Mouse (Mus musculus): ENCODE measurements around the gene Cfap70. TPM values are rescaled to one million over a fixed set of nuclear protein-coding genes. Genes with fewer than 3 reads are reported as not detected.

Gene Cfap70
- polyA plus RNA-seq, 1 experiment from 2014 or later = 3.7 TPM

DNA sequence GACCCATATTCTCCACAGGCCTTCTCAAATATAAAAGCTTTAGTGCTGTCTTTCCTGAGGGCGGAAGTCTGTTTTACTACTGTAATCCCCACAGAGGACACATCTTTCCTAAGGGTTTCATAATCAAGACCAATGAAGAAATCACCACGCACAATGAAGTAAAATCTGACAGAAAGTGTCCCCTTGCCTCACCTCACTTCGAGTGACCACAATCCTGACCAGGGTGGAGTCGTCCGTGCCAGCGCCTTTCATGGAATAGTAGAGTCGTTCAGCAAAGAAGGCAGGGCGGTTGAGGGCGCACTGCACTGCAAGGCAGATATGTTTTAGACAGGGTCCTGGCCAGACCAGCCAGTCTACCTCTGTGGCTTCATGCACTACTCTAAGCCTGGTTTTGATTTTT is 6.4 kb upstream of the Cfap70 start:
- H3K9ac ChIP-seq (replicated peaks; ENCODE audit: low read depth) = no peak overlapping the region
- ATAC-seq = no peak
- H3K4me2 ChIP-seq (replicated peaks; ENCODE audit: low read depth, low read length) = no peak overlapping the region
- H3K27me3 ChIP-seq (replicated peaks; ENCODE audit: insufficient read depth, low read length) = no peaks in the 10 kb centered on the region
- no peak overlapping the region for H3K4me3 ChIP-seq (ENCODE audit: low read depth, low read length)
- H3K9me3 ChIP-seq (ENCODE audit: low read length) = no peaks in the 10 kb centered on the region
- TF ChIP-seq CTCF (IDR thresholded peaks at IDR 0.05) (no peak), EP300 (IDR thresholded peaks at IDR 0.05) (no peak)
- H3K4me1 ChIP-seq (ENCODE audit: insufficient read depth, low read depth, low read length) = no peaks in the 10 kb centered on the region
- 85% methylated on average over 9 of the region's 9 CpGs for WGBS
- H3K27ac ChIP-seq (ENCODE audit: low read length) = no peak overlapping the region
- DNase-seq (ENCODE audit: low spot score) = no peak
- H3K36me3 ChIP-seq (ENCODE audit: insufficient read depth, low read length) = peaks cover 44% of the 10 kb centered on the region

DNA sequence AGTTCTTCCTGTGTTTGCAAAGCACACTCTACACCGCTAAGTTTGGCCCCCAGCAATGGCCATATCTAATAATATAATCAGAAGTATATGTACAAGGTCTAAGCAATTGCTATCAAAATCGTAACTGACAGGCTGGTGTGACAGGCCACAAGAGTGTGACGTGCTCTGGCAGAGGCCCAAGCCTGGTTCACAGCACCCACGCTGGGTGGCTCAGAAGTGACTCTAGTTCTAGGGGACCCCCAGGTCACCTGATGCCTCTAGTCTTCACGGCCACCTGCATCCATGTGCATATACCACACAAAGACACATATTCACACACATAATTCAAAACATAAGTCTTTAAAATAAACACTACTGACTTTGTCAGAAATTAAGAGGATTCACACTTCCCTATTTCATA is 903 bp upstream of the Cfap70 start:
- Histone ChIP-seq H3K4me1 (ENCODE audit: insufficient read depth, low read depth, low read length) (peaks cover 8% of the 10 kb centered on the region; the same call in 1 of the 2 replicates), H3K9ac (replicated peaks; ENCODE audit: low read depth) (no peak overlapping the region), H3K36me3 (ENCODE audit: insufficient read depth, low read length) (peaks cover 9% of the 10 kb centered on the region; the same call in 1 of the 2 replicates), H3K27me3 (replicated peaks; ENCODE audit: insufficient read depth, low read length) (no peaks in the 10 kb centered on the region), H3K27ac (ENCODE audit: low read length) (no peak overlapping the region), H3K4me2 (replicated peaks; ENCODE audit: low read depth, low read length) (no peak overlapping the region), H3K4me3 (ENCODE audit: low read depth, low read length) (no peak overlapping the region), H3K9me3 (ENCODE audit: low read length) (no peaks in the 10 kb centered on the region)
- WGBS = 87% methylated on average over 5 of the region's 5 CpGs
- no peak for DNase-seq (ENCODE audit: low spot score)
- no peak for TF ChIP-seq EP300 (IDR thresholded peaks at IDR 0.05)
- no peak for TF ChIP-seq CTCF (IDR thresholded peaks at IDR 0.05)
- no peak for ATAC-seq

DNA sequence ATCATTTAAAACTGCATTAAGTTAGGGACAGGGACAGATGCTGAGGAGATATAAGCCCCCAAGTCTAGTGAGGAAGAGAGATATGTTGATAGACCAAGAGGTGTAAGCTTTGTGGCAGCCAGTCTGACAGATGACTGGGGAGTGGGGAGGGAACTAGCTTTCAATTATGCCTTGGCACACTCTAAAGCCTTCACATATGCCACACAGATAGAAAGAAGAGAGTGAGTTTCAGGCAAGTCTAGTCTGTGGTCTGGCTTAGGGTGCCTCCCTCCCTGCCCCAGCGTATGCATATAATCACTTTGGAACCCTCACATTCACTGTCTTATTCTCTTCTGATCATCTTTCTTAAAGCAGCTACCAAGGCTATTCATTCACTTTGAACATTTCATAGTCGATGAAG is 724 bp downstream of the Cfap70 start:
- Histone ChIP-seq H3K4me2 (replicated peaks; ENCODE audit: low read depth, low read length) (peak overlapping the region; percentile 67), H3K9me3 (ENCODE audit: low read length) (no peaks in the 10 kb centered on the region), H3K27me3 (replicated peaks; ENCODE audit: insufficient read depth, low read length) (no peaks in the 10 kb centered on the region), H3K36me3 (ENCODE audit: insufficient read depth, low read length) (peaks cover 9% of the 10 kb centered on the region; the same call in 1 of the 2 replicates), H3K4me3 (ENCODE audit: low read depth, low read length) (peak overlapping the region; percentile 30), H3K27ac (ENCODE audit: low read length) (no peak overlapping the region), H3K4me1 (ENCODE audit: insufficient read depth, low read depth, low read length) (peaks cover 8% of the 10 kb centered on the region; the same call in 1 of the 2 replicates), H3K9ac (replicated peaks; ENCODE audit: low read depth) (no peak overlapping the region)
- TF ChIP-seq CTCF (IDR thresholded peaks at IDR 0.05) = no peak
- no peak for TF ChIP-seq EP300 (IDR thresholded peaks at IDR 0.05)
- no peak for DNase-seq (ENCODE audit: low spot score)
- WGBS = 15% methylated on average over 2 of the region's 2 CpGs
- no peak for ATAC-seq

DNA sequence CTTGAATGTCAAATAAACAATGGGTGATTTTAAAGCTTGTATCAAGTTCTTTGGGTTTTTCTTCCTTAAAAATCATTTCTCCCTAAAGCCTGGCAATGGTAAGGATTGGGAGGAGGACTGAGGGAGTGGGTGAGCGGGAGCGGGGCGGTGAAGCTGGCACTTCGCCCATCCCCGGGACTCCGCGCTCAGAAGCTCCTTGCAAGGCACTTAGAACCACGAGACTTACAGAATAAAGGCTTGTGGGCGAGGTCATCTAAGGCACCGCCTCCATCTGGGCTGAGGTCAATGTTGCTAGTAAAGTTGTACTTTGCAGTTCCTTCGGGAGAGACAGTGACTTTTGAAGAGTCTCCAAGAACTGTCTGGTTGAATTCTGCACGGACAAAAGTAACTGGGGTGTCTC is 4.8 kb downstream of the Cfap70 start:
- no peak overlapping the region for H3K27ac ChIP-seq (ENCODE audit: low read length)
- H3K4me1 ChIP-seq (ENCODE audit: insufficient read depth, low read depth, low read length) = peaks cover 8% of the 10 kb centered on the region; the same call in 1 of the 2 replicates
- WGBS = 28% methylated on average over 12 of the region's 12 CpGs
- no peak overlapping the region for H3K4me2 ChIP-seq (replicated peaks; ENCODE audit: low read depth, low read length)
- TF ChIP-seq EP300 (IDR thresholded peaks at IDR 0.05) (no peak), CTCF (IDR thresholded peaks at IDR 0.05) (no peak)
- no peaks in the 10 kb centered on the region for H3K36me3 ChIP-seq (ENCODE audit: insufficient read depth, low read length)
- H3K9ac ChIP-seq (replicated peaks; ENCODE audit: low read depth) = no peak overlapping the region
- H3K27me3 ChIP-seq (replicated peaks; ENCODE audit: insufficient read depth, low read length) = no peaks in the 10 kb centered on the region
- DNase-seq (ENCODE audit: low spot score) (no peak), ATAC-seq (peak; percentile 17; the same call in 1 of the 2 replicates)
- H3K4me3 ChIP-seq (ENCODE audit: low read depth, low read length) = no peak overlapping the region
- no peaks in the 10 kb centered on the region for H3K9me3 ChIP-seq (ENCODE audit: low read length)

DNA sequence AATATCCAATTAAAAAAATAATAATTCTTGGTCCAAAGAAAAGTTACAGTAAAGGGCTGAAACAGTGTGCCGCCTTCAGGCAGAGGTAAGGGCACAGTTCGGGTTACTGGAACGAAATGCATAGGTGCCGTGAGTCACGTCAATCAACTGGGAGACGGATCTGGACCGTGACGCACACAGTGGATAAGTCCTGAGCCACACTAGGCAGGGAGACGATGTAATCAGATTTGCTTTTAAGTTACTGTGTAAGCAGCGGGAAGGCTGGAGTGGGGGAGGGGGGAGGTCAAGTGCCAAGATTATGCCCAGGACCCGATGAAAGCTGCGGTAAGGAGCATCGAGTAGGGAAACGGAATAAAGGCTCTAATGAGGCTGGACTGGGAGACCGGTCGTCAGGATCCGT is 9.8 kb downstream of the Cfap70 start:
- no peak overlapping the region for H3K27ac ChIP-seq (ENCODE audit: low read length)
- H3K36me3 ChIP-seq (ENCODE audit: insufficient read depth, low read length) = no peaks in the 10 kb centered on the region
- H3K4me1 ChIP-seq (ENCODE audit: insufficient read depth, low read depth, low read length) = no peaks in the 10 kb centered on the region
- no peak for DNase-seq (ENCODE audit: low spot score)
- no peak overlapping the region for H3K9ac ChIP-seq (replicated peaks; ENCODE audit: low read depth)
- no peak for ATAC-seq
- no peak overlapping the region for H3K4me3 ChIP-seq (ENCODE audit: low read depth, low read length)
- no peaks in the 10 kb centered on the region for H3K27me3 ChIP-seq (replicated peaks; ENCODE audit: insufficient read depth, low read length)
- 49% methylated on average over 17 of the region's 17 CpGs for WGBS
- no peaks in the 10 kb centered on the region for H3K9me3 ChIP-seq (ENCODE audit: low read length)
- no peak for TF ChIP-seq EP300 (IDR thresholded peaks at IDR 0.05)
- TF ChIP-seq CTCF (IDR thresholded peaks at IDR 0.05) = no peak
- no peak overlapping the region for H3K4me2 ChIP-seq (replicated peaks; ENCODE audit: low read depth, low read length)

DNA sequence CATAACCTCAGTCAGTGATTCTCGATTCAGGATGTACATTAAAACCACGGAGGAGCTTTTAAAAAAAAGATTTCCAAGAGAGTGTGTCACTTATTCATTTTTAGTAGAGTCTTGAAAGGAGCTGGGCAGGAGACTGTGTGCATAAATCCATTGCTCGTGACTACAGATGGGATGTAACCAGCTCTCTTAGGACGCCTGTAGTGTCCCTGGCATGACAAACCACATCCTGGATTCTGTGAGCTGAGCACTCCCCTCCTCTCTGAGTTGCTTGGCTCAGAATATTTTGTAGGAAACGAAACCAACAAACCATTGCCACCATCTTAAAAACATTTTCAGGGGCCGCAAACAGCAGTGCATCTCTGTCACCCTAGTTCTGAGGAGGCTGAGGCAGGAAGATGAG is 15.1 kb downstream of the Cfap70 start:
- Histone ChIP-seq H3K4me1 (ENCODE audit: insufficient read depth, low read depth, low read length) (no peaks in the 10 kb centered on the region), H3K9me3 (ENCODE audit: low read length) (no peaks in the 10 kb centered on the region), H3K9ac (replicated peaks; ENCODE audit: low read depth) (no peak overlapping the region), H3K4me2 (replicated peaks; ENCODE audit: low read depth, low read length) (no peak overlapping the region), H3K27me3 (replicated peaks; ENCODE audit: insufficient read depth, low read length) (no peaks in the 10 kb centered on the region), H3K4me3 (ENCODE audit: low read depth, low read length) (no peak overlapping the region), H3K36me3 (ENCODE audit: insufficient read depth, low read length) (no peaks in the 10 kb centered on the region), H3K27ac (ENCODE audit: low read length) (no peak overlapping the region)
- ATAC-seq (no peak), DNase-seq (ENCODE audit: low spot score) (no peak)
- TF ChIP-seq CTCF (IDR thresholded peaks at IDR 0.05) (no peak), EP300 (IDR thresholded peaks at IDR 0.05) (no peak)
- WGBS = 58% methylated on average over 6 of the region's 6 CpGs

DNA sequence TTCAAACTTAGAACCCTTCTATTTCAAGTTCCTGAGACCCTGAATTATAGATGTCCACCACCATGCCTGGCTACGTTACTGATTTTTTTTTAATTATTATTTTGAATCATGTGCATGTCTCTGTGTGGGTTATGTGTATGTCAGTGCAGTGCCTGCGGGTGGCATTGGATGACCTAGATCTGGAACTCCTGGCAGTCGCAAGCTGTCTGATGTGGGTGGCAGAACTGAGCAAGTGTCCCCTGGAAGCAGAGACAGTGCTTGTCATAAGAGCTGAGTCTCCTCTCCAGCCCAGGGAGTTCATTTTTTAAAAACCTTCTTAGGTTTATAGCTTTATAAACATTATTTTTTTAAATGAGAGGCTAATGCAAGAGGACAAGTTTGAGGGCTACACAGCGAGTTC is 19.6 kb downstream of the Cfap70 start:
- no peak for DNase-seq (ENCODE audit: low spot score)

More for the DNA sequence above, 19.6 kb downstream of the Cfap70 start:
- no peaks in the 10 kb centered on the region for H3K27me3 ChIP-seq (replicated peaks; ENCODE audit: insufficient read depth, low read length)
- 70% methylated on average over 4 of the region's 4 CpGs for WGBS
- H3K4me2 ChIP-seq (replicated peaks; ENCODE audit: low read depth, low read length) = no peak overlapping the region
- no peak overlapping the region for H3K9ac ChIP-seq (replicated peaks; ENCODE audit: low read depth)
- no peak overlapping the region for H3K27ac ChIP-seq (ENCODE audit: low read length)
- TF ChIP-seq CTCF (IDR thresholded peaks at IDR 0.05) (no peak), EP300 (IDR thresholded peaks at IDR 0.05) (no peak)
- no peaks in the 10 kb centered on the region for H3K4me1 ChIP-seq (ENCODE audit: insufficient read depth, low read depth, low read length)
- H3K9me3 ChIP-seq (ENCODE audit: low read length) = no peaks in the 10 kb centered on the region
- no peaks in the 10 kb centered on the region for H3K36me3 ChIP-seq (ENCODE audit: insufficient read depth, low read length)
- no peak for ATAC-seq
- no peak overlapping the region for H3K4me3 ChIP-seq (ENCODE audit: low read depth, low read length)

All from lung, postnatal 0 days (tissue).